Mouse (Mus musculus): ENCODE results near the gene Ubc.
A peak's percentile ranks its signal among the peaks of the same experiment; 100 is the strongest.
"Not testable (repeated sequence)": the region's sequence is repeated elsewhere in the genome, so short reads cannot be mapped to it uniquely, and the experiment has no call there.

The Ubc gene

DNA sequence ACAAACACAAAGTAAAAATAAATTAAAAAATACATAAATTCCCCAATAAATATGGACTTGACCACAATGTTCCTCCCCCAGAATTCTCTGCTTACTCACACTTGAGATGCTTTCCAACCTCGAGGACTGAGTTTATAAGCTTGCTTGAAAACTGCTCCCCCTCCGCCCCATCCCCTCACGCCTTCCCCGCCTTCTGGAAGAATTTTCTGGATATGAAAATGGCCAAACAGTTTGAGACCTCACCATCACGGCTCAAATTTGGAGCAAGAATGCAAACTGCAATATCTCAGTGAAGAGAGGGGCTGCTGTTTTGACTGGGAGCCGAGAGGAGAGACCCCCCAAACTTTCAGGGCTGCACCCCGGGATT is 14.5 kb upstream of the Ubc start:
- DNase-seq (ENCODE audit: low read depth, low spot score), result no peak

DNA sequence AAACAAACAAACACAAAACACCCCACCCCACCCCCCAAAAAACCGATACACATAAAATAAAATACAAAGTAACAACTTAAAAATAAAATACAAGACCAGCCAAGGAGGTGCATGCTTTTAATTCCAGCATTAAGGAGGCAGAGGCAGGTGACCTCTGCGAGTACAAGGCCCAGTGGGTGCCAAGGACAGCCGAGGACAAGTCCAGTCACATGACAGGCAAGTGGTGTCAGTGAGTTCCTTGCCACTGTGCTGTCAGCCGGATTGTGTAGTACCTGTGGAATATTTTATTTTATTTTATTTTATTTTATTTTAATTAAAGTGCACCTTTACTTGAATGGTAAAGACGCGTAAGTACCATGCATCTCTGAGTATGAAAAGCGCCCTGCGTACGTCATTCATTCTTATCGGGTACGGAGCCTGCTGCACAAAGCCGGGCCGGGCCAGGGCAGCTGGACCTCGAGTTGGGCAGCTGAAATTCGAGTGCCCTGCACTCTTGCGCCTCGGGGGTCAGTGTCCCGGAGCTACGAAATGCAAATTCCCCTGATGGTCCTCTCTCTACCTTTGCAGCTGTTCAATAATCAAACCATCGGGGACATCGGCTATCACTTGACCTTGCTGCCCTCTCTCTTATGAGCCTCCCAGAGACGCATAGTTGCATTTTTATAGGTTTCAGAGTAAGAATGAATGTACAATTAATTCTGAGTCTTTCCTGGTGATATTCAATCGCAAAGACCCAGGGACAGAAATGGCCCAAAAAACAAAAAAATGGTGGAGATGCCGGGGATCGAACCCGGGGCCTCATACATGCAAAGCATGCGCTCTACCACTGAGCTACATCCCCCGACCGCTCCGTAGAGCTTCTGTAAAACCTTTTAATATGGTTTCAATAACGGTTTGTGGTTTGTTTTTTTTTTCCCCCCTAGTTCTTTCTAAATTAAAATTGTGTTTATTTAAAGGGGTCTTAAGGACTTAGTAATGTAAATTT is 13.8 kb upstream of the Ubc start:
- no peak for DNase-seq (ENCODE audit: low read depth, low spot score)

DNA sequence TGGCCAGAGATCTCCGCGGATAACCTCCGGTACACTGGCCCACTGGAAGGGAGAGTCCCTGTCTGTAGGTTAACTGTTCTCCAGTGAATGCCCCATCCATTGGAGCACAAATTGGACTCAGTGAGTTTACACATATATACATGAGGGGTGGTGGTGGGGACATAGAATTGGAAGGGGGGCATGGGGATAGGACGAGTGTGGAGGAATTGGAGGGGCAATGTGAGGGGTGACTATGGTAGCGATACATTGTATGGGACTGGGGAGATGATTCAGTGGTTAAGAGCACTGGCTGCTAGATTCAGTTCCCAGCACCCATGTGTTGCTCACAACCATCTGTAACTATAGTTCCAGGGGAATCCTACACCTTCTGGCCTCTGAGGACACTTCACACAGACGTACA is 13.0 kb upstream of the Ubc start:
- DNase-seq (ENCODE audit: low read depth, low spot score), result no peak

DNA sequence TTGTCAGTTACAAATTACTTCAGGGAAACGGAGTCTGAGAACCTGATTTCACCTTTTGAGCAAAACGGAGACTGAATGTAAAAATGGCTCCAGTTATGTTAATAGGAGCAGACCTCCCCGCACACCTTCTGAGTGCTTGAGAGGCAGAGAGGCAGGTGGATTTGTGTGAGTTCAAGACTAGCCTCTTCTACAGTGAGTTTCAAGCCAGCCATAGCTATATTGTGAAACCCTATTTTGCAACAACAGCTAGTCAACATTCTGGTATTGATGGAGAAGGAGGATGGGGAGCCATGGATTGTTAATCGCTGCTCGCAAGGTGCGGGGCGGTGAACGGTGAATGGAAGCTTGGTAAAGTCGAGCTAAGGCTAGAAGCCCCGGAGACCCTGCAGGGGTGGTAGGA is 12.5 kb upstream of the Ubc start:
- no peak for DNase-seq (ENCODE audit: low read depth, low spot score)

DNA sequence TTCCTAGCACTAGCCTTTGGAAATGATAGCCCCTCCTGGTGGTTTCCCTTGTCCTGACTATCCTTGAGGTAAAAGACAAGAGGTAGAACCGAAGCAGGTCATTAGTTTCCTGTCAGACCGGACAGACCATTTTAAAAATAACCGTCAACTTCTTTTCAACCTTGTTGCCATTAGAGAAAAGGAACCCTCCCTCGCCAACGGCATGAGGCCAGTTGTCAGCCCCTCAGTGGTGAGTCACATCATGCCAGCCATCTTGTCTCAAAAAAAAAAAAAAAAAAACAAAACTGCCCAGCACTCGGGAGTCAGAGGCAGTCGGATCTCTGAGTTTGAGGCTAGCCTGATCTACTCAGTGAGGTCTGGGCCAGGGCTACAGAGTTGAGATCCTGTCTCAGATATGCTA is 10.9 kb upstream of the Ubc start:
- no peak for DNase-seq (ENCODE audit: low read depth, low spot score)

DNA sequence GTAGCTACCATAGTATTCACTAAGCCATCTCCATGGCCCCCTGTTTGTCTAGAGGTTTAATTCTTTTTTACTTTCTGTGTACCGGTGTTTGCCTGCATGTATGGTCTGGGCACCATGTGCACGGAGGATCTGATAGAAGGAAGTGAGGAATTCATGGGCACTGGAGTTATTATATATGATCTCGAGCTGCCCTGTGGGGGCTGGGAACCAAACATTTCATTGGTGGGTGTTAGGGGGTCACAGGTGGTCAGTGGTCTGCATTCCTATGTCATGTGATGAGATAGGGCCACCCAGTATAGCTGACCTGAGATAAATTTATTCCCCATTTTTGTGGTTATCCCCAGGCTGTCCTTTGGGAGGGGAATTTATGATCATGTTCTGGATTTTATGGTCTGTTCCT is 5.0 kb upstream of the Ubc start:
- no peak for DNase-seq (ENCODE audit: low read depth, low spot score)

DNA sequence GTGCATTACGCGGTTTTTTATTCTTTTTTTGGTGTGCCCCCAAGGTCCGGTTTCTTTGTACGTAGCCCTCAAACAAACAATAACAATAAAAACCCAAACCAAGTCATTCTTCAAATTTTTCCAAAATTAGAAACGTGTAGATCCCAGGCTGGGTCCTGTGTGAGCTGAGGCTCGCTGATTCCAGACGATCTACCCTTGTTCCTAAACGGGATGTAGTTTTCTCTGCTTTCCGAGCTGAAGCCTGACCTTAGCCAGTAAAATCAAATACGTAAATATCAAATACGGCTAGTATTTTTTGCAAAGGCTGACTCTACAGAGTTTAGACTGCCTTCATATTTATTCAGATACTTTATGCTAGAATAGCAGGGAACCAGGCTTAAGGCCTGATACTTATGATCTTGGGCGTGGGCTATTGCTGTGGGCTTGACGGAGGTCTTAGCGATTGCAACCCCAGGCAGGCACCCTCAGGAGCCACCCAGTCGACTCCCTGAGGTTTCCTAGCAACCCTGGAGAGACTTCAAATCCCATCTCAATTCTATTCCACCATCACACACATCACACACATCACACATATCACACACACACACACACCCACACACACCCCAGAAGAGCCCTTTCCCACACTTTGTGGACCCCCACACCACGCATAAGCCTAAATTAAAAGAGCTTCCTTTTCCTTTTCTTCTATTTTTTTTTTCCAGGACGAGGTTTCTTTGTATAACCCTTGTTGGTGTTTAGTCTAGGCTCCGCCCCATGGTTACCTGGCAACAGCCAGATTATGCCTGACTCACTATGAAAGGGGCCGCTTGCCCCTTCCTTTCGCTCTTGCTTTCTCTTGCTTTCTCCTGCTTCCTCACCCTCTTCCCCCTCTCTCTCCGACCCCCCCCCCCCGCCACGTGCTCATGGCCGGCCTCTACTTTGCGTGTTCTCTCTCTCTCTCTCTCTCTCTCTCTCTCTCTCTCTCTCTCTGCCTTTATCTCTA is 3.9 kb upstream of the Ubc start:
- DNase-seq (ENCODE audit: low read depth, low spot score), result no peak

DNA sequence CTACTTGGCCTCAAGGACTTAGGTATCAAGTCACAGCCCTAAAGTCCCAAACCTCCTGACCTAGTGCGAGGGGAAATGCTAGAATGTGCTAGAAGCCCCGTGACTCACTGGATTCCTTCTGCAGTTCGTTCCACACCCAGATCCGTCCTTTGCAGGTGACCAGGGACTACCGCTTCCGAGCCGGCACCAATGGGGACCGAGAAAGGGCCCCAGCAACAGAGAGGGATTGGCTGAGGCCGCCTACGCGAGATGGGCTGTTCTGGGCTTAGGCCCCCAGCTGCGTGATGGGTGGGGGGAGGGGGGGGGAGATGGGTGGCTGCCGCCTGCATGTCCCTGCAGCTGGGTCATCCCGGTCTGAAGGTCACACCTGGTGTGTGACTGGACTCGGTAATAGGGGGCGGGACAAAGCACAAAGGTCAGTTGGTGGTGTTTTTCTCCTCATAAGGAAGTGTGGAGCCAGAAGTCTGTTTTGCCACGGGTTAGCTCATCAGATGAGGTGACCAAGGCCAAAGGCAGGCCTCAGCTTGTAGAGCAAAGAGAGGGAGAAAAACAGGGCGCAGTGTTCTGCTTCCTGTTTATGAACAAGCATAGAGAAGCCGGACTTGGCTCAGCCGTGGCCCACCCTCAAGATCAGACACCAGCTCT is 3.1 kb upstream of the Ubc start:
- DNase-seq (ENCODE audit: low read depth, low spot score), result peak; percentile 98

DNA sequence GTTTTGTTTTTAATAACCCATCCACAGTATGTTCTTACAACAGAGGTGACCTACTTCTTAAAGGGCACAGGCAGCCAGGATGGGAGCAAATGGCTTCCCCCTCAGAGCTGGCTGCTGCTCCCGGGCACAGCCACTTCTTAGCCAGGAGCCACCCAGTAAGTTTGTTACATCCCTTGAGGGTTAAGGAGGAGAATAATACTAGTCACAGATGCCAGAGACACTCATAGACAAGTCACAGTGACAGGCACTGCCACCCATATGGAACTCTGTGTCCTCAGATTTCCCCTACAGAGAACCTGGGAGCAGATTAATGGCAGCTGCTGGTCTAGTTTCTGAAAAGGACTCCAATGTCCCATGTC is 2.6 kb upstream of the Ubc start:
- DNase-seq (ENCODE audit: low read depth, low spot score), result no peak

DNA sequence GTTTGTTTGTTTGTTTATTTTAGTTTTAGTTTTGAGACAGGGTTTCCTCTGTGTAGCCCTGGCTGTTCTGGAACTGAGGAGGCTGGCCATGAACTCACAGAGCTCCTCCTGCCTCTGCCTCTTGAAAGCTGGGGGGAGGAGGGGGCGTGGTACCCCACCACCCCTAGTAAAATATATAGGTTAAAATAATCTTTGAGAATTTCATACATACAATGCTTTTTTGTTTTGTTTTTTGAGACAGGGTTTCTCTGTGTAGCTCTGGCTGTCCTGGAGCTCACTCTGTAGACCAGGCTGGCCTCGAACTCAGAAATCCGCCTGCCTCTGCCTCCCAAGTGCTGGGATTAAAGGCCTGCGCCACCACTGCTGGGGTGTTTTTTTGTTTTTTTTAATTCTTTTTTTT is 2.2 kb upstream of the Ubc start:
- DNase-seq (ENCODE audit: low read depth, low spot score), result not testable (repeated sequence)

DNA sequence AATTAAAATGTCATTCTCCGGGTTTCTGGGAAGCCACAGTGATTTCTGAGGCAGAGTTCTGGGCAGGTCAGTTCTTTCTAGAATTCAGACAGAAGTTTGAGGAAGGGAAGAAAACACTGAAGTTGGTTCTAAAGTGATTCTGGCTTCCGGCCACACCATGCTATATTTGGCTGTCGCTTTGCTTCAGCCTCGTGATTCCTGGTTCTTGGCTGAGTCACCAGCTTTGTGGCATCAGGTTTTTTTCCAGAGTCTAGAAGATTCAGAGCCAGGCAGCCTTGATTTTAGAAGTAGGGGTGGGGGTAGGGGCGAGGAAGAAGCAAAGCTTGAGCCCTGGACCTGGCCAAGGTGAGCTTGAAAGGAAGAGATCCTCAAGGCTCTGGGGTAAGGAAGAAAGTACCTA is 1.6 kb upstream of the Ubc start:
- DNase-seq (ENCODE audit: low read depth, low spot score), result peak; percentile 97

DNA sequence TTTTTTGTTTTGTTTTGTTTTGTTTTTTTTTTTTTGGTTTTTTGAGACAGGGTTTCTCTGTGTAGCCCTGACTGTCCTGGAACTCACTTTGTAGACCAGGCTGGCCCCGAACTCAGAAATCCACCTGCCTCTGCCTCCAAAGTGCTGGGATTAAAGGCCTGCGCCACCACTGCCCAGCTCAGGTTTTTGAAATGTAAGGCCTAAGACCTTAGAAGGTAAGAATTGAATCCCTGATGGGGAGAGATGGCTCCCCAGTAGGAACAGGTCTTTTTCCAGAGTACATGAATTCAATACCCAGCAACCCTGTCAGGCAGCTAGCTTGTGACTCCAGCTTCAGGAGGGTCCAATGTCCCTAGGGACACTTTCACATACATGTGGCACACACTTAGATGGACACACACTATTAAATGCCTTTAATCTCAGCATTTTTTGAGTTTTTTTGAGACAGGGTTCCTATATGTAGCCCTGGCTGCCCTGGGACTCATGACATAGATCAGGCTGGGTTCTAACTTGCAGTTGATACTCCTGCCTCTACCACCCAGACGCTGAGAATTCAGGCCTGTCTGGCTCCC is 990 bp upstream of the Ubc start:
- DNase-seq (ENCODE audit: low read depth, low spot score), result no peak

DNA sequence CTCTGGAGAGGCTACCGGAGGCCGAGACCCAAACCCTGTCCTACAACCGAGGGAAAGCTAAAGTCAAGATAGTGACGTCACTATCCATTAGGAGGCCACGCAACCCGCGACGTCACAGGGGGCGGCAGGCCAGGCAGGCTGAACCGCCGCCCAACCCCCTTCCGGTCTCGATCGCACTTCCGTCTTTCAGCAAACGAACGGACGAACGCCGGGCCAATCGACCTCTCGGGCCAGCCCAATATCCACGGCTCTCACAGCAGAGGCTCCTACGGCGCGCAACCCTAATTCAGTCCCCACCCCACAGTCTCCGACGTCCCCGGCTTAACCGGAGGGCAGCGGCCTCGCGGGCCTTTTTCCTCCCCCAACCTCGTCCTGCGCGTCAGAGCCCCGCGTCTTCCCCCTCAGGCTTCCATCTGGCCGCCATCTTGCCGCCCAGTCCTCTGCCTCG is 847 bp downstream of the Ubc start, which contains the start of gene Gm10382:
TSS of gene Gm10382 (plus strand) at position 192 of the 448 bp plus-strand sequence.
- DNase-seq (ENCODE audit: low read depth, low spot score), result no peak

DNA sequence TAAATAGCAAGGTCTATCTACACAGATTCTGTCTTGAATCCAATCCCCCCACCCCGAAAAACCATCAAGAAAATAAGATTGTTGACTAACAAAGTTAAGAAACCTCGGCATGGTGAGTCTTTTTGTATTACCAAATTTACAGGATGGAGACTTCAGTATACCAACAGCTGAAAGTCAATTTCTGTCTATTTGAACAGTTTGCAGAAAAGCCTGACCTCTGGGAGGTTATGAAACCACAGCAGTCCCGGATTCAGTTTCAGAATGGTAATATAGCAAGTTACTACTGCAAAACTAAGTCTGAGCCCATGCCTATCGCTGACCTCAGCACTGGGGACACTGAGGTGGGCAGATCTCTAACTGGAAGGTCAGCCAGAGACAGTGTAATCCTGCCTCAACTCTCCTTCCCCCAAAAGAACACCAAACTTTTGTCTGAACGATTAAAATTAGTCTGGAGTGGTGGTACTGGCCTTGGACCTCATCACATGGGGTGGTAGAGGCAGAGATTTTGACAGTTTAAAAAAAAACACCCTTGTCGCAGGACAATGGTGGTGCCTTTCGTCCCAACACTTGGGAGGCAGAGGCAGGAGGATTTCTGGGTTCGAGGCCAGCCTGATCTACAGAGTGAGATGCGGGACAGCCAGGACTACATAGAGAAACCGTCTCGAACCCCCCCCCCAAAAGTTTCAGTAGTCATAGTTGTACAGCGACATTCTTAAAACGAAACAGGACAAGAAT is 1.5 kb downstream of the Ubc start:
- no peak for DNase-seq (ENCODE audit: low read depth, low spot score)

DNA sequence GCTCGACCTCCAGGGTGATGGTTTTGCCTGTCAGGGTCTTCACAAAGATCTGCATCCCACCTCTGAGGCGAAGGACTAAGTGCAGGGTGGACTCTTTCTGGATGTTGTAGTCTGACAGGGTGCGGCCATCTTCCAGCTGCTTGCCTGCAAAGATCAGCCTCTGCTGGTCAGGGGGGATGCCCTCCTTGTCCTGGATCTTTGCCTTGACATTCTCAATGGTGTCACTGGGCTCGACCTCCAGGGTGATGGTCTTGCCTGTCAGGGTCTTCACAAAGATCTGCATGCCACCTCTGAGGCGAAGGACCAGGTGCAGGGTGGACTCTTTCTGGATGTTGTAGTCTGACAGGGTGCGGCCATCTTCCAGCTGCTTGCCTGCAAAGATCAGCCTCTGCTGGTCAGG is 2.7 kb downstream of the Ubc start:
- not testable (repeated sequence) for DNase-seq (ENCODE audit: low read depth, low spot score)

DNA sequence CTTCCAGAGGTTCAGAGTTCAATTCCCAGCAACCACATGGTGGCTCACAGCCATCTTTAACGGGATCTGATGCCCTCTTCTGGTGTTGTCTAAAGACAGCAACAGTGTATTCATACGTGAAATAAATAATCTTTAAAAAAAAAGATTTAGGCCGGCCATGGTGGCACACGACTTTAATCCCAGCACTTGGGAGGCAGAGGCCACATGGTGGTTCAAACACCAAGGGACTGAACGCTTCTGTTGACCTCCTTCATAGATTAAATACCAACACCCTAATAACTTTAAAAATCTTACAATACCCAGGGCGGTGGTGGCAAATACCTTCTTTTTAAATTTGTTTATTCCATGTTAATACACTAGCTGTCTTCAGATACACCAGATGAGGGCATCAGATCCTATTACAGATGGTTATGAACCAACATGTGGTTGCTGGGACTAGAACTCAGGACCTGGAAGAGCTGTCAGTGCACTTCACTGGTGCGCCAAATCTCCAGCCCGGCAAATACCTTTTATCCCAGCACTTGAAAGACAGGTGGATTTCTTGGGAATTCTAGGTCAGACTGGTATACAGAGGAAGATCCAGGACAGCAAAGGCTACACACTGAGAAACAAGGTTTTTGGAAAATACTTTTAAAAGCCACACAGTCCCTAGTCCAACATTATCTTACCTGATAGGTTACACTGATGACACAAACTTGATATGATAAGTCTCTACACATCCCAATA is 4.6 kb downstream of the Ubc start:
- DNase-seq (ENCODE audit: low read depth, low spot score), result no peak

DNA sequence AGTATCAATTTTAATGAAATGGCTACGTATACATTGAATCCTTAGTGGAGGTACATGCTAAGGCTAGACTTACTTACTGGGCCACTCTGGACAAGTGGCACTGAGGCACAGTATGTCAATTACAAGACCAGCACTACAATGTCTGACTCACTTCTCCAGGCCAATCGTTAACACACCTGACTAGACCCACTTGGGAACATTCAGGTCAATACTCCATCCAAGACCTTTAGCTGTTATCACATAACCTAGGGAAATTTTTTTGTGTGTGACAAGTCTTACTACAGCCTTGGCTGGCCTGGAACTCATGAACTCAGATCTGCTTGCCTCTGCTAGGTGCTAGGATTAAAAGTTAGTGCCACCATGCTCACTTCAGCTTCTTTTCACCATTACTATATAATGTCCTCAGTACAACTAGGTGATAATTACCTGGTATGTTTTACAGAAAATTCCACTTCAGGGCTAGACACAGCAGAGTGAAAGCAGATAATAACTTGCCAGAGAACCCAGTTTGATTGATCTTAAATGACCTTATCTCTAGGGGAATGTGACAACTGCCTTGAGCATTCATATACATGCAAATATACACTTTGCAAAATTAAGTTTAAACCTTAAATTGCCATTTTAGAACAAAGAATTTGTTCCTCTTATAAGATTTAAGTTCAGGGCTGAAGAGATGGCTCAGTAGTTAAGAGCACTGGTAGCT is 5.3 kb downstream of the Ubc start:
- no peak for DNase-seq (ENCODE audit: low read depth, low spot score)

DNA sequence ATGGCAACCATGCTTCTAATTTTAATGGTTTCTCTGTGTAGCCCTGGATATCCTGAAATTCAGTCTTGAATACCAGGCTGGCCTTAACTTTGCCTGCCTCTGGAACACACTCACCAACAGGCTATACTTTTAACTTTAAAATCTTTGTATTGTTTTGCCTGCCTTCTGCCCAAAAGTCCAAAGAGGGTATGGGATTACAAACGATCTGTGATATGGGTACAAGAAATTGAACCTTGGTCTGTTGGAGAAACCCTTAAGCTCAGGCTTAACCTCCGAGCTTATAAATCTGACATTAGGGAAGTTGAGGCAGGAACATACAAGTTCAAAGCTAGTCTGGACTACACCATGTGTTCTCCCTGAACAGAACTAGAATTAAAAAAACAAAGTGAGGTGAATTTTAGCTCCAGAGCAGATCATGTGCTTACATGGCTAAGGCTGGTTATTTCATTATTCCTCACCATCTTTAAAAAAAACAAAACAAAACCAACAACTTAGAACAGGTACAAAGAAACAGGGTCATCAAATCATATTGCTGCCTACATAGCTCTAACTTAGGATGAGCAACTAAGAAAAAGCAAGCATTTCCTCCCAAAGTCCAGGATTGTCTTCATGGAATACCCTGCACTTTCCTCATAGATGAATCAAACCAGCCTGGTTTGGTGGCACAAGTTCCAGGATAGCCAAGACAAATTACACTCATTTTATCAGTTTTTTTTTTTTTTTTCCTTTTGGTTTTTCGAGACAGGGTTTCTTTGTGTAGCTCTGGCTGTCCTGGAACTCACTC is 6.2 kb downstream of the Ubc start:
- no peak for DNase-seq (ENCODE audit: low read depth, low spot score)

Measured in telencephalon, adult 2 months (tissue).